Mouse (Mus musculus) forebrain, postnatal 0 days (tissue): ENCODE measurements around the gene Minpp1. TPM values are rescaled to one million over a fixed set of nuclear protein-coding genes. Genes with fewer than 3 reads are reported as not detected.
"Not testable (repeated sequence)": the region's sequence is repeated elsewhere in the genome, so short reads cannot be mapped to it uniquely, and the experiment has no call there.

Experiments
- ATAC-seq: fragments of 200-750 bp; cut with Nextera tagmentation; 2 replicates; pipeline ENCODE4 v1.8.0; 2017; ENCODE audit warnings: mild to moderate bottlenecking, moderate library complexity
- DNase-seq: peaks from one replicate; pipeline ENCODE4 v3.0.0-alpha.2; 2015
- H3K27ac ChIP-seq: fragments of 300-500 bp; sonication (generic); 2 replicates; pipeline ENCODE4 v1.5.1; 2014; ENCODE audit warnings: low read depth, mild to moderate bottlenecking, antibody characterized with exemption, low read length, moderate library complexity, mixed read lengths
- H3K27me3 ChIP-seq: fragments of 300-500 bp; sonication (generic); 2 replicates; pipeline ENCODE4 v1.6.1; 2014; ENCODE audit warnings: mild to moderate bottlenecking, low read length, mixed read lengths; ENCODE audit not compliant: insufficient read depth
- H3K36me3 ChIP-seq: fragments of 300-500 bp; sonication (generic); 2 replicates; pipeline ENCODE4 v1.6.1; 2014; ENCODE audit warnings: mild to moderate bottlenecking, moderate library complexity; ENCODE audit not compliant: insufficient read depth
- H3K4me1 ChIP-seq: fragments of 300-500 bp; sonication (generic); 2 replicates; pipeline ENCODE4 v1.6.1; 2014; ENCODE audit warnings: antibody characterized with exemption; ENCODE audit not compliant: insufficient read depth
- H3K4me2 ChIP-seq: fragments of 300-500 bp; sonication (generic); 2 replicates; pipeline ENCODE4 v1.6.1; 2014; ENCODE audit warnings: low read depth, mild to moderate bottlenecking, moderate library complexity
- H3K4me3 ChIP-seq: fragments of 300-500 bp; sonication (generic); 2 replicates; pipeline ENCODE4 v1.5.1; 2014; ENCODE audit warnings: low read depth, low read length, mixed read lengths
- H3K9ac ChIP-seq: fragments of 300-500 bp; sonication (generic); 2 replicates; pipeline ENCODE4 v1.6.1; 2014; ENCODE audit warnings: mild to moderate bottlenecking
- H3K9me3 ChIP-seq: fragments of 300-500 bp; sonication (generic); 2 replicates; pipeline ENCODE4 v1.6.1; 2016; ENCODE audit warnings: low read length
- CTCF ChIP-seq: sonication (generic); IDR thresholded peaks from 2 replicates; pipeline ENCODE4 v1.5.1; 2016; ENCODE audit warnings: antibody characterized with exemption, control low read depth, low read depth
- WGBS: fragments of 180-500 bp; shearing (Covaris S2); extraction: QIAGEN DNeasy Blood & Tissue Kit; methylation state at CpG from one replicate; pipeline ENCODE4 v1.1.7; 2014; 5-methylcytosine and 5-hydroxymethylcytosine counted together
- polyA plus RNA-seq: library from polyadenylated mRNA; unstranded; fragments of >200 nt; fragmentation: Nextera tagmentation; extraction: Ambion mirVana; gene quantifications from 2 replicates; pipeline ENCODE4 v1.2.1, GENCODE M21; 2015
- total RNA-seq: library from RNA; depleted of rRNA; stranded (reverse); fragments of >200 nt; gene quantifications from 2 replicates; pipeline ENCODE4 v1.2.3, GENCODE M21; 2014

The Minpp1 gene
- total and polyA plus RNA-seq, 2 experiments from 2014 or later: 58.6 to 84.8 TPM

GRCm38 (mm10) chr19:32476712-32477052 lies 8.9 kb upstream of the Minpp1 start:
- Histone ChIP-seq H3K27me3 (no peaks in the 10 kb centered on the region), H3K4me3 (no peak overlapping the region), H3K4me1 (no peaks in the 10 kb centered on the region), H3K9me3 (no peaks in the 10 kb centered on the region), H3K36me3 (no peaks in the 10 kb centered on the region), H3K4me2 (no peak overlapping the region), H3K9ac (no peak overlapping the region), H3K27ac (no peak overlapping the region)
- WGBS: 77% methylated on average over 4 of the region's 4 CpGs
- no peak for DNase-seq
- ATAC-seq: no peak
- TF ChIP-seq CTCF: no peak

- H3K4me1 ChIP-seq: peaks cover 5% of the 10 kb centered on the region; the same call in 1 of the 2 replicates
- H3K4me3 ChIP-seq: no peak overlapping the region
- no peaks in the 10 kb centered on the region for H3K9me3 ChIP-seq
- H3K9ac ChIP-seq: no peak overlapping the region
- TF ChIP-seq CTCF: no peak
- no peak for DNase-seq
- no peak overlapping the region for H3K27ac ChIP-seq
- 85% methylated on average over 5 of the region's 5 CpGs for WGBS
- ATAC-seq: no peak
- H3K4me2 ChIP-seq: no peak overlapping the region
- no peaks in the 10 kb centered on the region for H3K36me3 ChIP-seq
- no peaks in the 10 kb centered on the region for H3K27me3 ChIP-seq
These were observed 5.3 kb upstream of the Minpp1 start for GRCm38 (mm10) chr19:32480255-32480654.

GRCm38 (mm10) chr19:32480791-32481442 lies 4.7 kb upstream of the Minpp1 start:
- H3K9me3 ChIP-seq: no peaks in the 10 kb centered on the region
- TF ChIP-seq CTCF: no peak
- no peak overlapping the region for H3K4me2 ChIP-seq
- no peaks in the 10 kb centered on the region for H3K27me3 ChIP-seq
- WGBS: 86% methylated on average over 8 of the region's 8 CpGs
- no peak overlapping the region for H3K9ac ChIP-seq
- DNase-seq: no peak
- no peak overlapping the region for H3K27ac ChIP-seq
- H3K4me3 ChIP-seq: no peak overlapping the region
- peaks cover 5% of the 10 kb centered on the region; the same call in 1 of the 2 replicates for H3K4me1 ChIP-seq
- no peaks in the 10 kb centered on the region for H3K36me3 ChIP-seq
- ATAC-seq: no peak

GRCm38 (mm10) chr19:32481511-32481910 lies 4.1 kb upstream of the Minpp1 start:
- Histone ChIP-seq H3K27me3 (no peaks in the 10 kb centered on the region), H3K9ac (no peak overlapping the region), H3K4me2 (no peak overlapping the region), H3K4me1 (peaks cover 6% of the 10 kb centered on the region; the same call in 1 of the 2 replicates), H3K27ac (no peak overlapping the region), H3K9me3 (no peaks in the 10 kb centered on the region), H3K4me3 (no peak overlapping the region), H3K36me3 (no peaks in the 10 kb centered on the region)
- no peak for DNase-seq
- no peak for ATAC-seq
- TF ChIP-seq CTCF: no peak
- 80% methylated on average over 4 of the region's 4 CpGs for WGBS

GRCm38 (mm10) chr19:32484941-32485660 lies 468 bp upstream of the Minpp1 start:
- peak overlapping the region; percentile 85 for H3K4me2 ChIP-seq
- H3K9ac ChIP-seq: peak overlapping the region; percentile 79
- H3K27me3 ChIP-seq: no peaks in the 10 kb centered on the region
- H3K27ac ChIP-seq: peak overlapping the region; percentile 82
- peaks cover 18% of the 10 kb centered on the region for H3K4me1 ChIP-seq
- peak overlapping the region; percentile 80 for H3K4me3 ChIP-seq
- H3K9me3 ChIP-seq: no peaks in the 10 kb centered on the region
- WGBS: 15% methylated on average over 13 of the region's 13 CpGs
- no peak for TF ChIP-seq CTCF
- DNase-seq (no peak), ATAC-seq (peak; percentile 5)
- no peaks in the 10 kb centered on the region for H3K36me3 ChIP-seq

- Histone ChIP-seq H3K27ac (peak overlapping the region; percentile 82), H3K4me2 (peak overlapping the region; percentile 85), H3K9ac (peak overlapping the region; percentile 79), H3K4me3 (peak overlapping the region; percentile 80), H3K4me1 (peaks cover 18% of the 10 kb centered on the region)
- WGBS: 2% methylated on average over 44 of the region's 47 CpGs
- DNase-seq (peak; percentile 44), ATAC-seq (peak; percentile 79)
- H3K36me3 ChIP-seq, H3K9me3 ChIP-seq, H3K27me3 ChIP-seq: not testable (repeated sequence)
- TF ChIP-seq CTCF: peak; percentile 68
These were observed 646 bp downstream of the Minpp1 start for GRCm38 (mm10) chr19:32486106-32486724.

- H3K27ac ChIP-seq: no peak overlapping the region
- no peaks in the 10 kb centered on the region for H3K27me3 ChIP-seq
- peaks cover 4% of the 10 kb centered on the region; the same call in 1 of the 2 replicates for H3K36me3 ChIP-seq
- H3K9me3 ChIP-seq: no peaks in the 10 kb centered on the region
- no peak overlapping the region for H3K9ac ChIP-seq
- WGBS: 93% methylated on average over 8 of the region's 8 CpGs
- ATAC-seq (no peak), DNase-seq (no peak)
- H3K4me1 ChIP-seq: peaks cover 18% of the 10 kb centered on the region
- no peak for TF ChIP-seq CTCF
- H3K4me3 ChIP-seq: no peak overlapping the region
- peak overlapping the region; percentile 85; the same call in 1 of the 2 replicates for H3K4me2 ChIP-seq
These were observed 2.2 kb downstream of the Minpp1 start for GRCm38 (mm10) chr19:32487595-32488255.
